Mouse (Mus musculus): ENCODE results near the gene Il12rb1.

Il12rb1 gene

GRCm38 (mm10) chr8:70772890-70773289 lies 35.4 kb upstream of the Il12rb1 start:
- in situ Hi-C loops (cut with MboI, MseI) = no loop called here

- in situ Hi-C loops (cut with MboI, MseI) = no loop called here
These were observed 34.8 kb upstream of the Il12rb1 start for GRCm38 (mm10) chr8:70773410-70773809.

DNA sequence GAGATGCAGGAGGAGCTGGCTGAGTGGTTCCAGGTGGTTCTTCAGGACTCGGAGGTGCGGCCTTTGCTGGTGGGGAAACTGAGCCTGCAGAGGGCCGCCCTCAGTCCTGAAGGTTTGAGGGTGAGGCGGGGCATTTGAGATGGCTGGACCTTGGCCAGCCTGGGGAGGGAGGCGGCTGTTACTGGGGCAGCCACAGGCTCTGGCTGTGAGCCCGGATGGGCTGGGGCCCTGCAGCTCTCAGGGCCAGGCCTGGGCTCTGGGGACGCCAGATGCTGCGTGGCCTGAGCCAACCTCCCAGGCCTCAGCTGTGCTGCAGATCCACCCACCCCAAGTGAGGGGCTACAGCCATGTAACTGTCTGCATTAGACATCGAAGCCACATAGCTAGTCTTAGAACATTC lies 34.4 kb upstream of the Il12rb1 start:
- in situ Hi-C loops (cut with MboI, MseI) = no loop called here

GRCm38 (mm10) chr8:70774740-70775139 lies 33.5 kb upstream of the Il12rb1 start:
- in situ Hi-C loops (cut with MboI, MseI) = no loop called here

DNA sequence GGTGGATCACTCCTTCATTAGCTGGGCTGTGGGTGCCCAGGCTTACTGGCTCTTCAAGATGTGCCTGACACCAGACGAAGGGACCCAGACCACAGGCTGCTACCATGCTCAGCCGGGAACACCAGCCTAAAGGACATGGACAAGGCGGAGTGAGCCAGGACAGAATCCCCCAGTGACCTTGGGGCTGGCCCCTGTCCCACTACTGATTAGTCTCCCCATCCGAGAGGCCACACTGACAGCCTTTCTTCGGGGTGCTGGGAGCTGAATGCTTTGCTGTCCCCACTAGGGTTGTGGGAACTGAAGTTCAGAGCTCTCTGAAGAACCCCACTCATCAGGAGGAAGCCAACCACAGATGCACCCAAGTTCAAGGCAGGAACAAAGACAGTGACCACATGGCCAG lies 33.0 kb upstream of the Il12rb1 start:
- in situ Hi-C loops (cut with MboI, MseI) = no loop called here

GRCm38 (mm10) chr8:70775851-70776495 lies 32.3 kb upstream of the Il12rb1 start:
- in situ Hi-C loops (cut with MboI, MseI) = no loop called here

DNA sequence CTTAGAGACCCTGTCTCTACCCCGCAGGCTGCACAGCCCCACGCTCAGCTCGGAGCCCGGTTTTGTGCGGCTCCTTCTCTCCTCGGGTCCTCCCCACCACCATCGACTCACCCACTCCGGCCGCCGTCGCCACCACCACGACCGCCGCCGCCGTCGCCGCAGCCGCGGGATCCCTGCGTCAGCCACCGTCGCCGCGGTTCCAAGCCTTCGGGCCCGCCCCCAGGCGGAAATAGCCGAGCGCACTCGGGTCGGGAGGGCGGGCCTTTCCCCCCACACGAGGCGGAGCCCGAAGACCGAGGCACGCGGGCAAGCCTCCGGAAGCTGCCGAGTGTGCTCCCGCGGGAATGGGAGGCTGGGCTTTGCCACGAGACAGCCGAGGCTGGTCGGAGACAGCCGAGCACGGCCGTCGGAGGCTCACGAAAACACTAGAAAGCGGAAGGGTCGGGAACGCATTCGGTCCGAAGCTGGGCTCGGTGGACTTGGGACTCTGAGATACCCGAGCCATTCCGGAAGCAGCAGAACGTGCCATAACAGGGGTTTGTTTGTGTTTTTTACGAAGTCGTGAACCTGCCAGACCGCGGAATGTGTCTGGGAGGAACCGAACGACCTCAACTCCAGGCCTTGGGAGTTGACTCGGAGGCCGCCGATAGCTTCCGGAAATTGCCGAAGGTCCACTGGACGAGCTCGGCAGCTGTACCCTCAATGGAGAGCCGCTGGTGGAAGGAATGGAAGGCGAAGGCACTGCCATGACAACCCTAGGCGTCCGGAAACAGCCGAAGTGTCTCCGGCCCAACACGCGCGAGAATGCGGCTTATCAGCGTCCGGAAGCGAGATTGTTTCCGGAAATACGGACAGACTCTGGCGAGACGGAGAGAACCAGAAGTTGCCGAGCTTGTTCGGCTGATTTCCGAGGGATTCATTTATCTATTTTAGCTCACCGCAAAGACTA lies 31.5 kb upstream of the Il12rb1 start, which contains the start of gene Pik3r2:
Pik3r2 (minus strand) TSS at position 218 of the 949 bp plus-strand sequence.
- in situ Hi-C loops (cut with MboI, MseI) = no loop called here

- in situ Hi-C loops (cut with MboI, MseI) = no loop called here
These were observed 28.2 kb upstream of the Il12rb1 start for GRCm38 (mm10) chr8:70780093-70780492.

GRCm38 (mm10) chr8:70786291-70787050 lies 21.8 kb upstream of the Il12rb1 start:
- in situ Hi-C loops (cut with MboI, MseI) = no loop called here

- in situ Hi-C loops (cut with MboI, MseI) = no loop called here
These were observed 21.2 kb upstream of the Il12rb1 start for GRCm38 (mm10) chr8:70787051-70787445.

DNA sequence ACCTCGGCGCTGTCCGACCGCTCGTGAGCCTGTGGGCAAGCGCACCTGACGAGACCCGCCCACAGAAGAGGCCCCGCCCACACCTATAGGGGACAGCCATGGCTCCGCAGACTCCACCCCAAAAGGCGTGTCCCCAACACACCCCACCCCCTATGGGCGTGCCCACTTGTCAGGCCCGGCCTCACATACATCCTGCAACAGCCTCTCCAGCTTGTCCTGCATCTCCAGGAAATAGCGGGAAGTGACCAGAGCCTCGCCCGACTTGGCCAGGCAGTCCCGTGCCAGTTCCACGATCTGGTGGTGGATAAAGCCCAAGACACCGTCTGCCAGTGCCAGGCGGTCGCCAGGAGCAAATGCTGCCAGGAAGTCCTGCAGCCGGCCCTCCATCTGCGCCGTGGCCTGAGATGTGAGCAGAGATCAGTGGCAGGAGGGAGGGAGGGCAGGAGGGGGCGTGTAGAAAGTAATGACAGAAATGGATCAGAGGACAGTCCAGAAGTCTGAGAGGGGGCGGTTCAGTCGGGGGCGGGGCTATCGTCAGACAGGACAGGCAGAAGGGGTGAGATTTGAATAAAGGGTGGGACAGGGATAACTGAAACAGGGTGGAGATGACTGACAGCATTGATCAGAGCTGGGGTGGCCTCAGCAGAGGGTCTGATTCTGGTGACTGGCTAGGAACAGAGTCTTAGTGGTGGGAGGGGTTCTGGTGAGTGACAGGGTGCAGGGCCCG lies 20.1 kb upstream of the Il12rb1 start:
- in situ Hi-C loops (cut with MboI, MseI) = no loop called here

DNA sequence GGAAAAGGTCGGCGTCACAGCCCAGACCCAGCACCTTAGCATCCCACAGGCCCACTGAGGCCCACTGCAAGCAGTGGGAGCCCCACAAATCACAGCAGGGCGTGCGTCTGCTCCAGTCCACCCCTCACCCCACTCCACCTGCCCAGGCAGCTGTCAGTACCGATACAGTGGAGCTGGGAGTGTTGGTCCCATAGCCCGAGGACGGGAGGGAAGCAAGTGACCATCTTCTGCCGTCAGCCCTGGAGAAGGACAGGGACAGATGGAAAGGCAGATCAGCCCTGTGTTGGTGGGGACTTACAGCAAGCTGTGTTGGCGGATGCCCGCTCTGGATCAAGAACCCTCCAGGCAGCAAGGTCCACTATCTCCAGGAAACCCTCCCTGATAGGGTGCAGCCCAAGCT lies 19.2 kb upstream of the Il12rb1 start:
- in situ Hi-C loops (cut with MboI, MseI) = no loop called here

GRCm38 (mm10) chr8:70790846-70791245 lies 17.4 kb upstream of the Il12rb1 start:
- in situ Hi-C loops (cut with MboI, MseI) = loop anchor here (10.0 kb wide), 2 partner anchors 674 to 1544 kb away; partner anchors contain the start of genes Abhd8 (in 1 of the 2), Dda1 (in 1 of the 2) and Mrpl34 (in 1 of the 2)

DNA sequence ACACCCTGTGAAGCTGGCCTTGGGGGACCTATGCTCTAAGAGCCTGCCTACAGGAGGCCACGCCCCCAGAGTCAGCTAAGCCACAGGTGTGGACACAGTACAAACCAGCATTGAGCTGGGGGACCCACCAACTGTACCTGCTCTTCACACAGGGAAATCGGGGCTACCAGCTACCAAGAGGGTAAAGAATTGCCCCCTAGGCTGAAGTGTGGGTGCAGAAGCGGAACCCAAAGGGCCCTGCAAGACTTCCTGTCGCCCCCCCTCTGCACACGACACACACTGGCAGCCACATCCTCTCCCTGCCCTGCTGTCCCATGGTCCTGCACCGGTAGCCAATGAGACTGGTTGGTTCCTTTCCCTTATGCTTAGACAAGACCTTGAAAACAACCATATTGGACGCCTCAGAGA lies 17.0 kb upstream of the Il12rb1 start:
- in situ Hi-C loops (cut with MboI, MseI) = loop anchor here (10.0 kb wide), 2 partner anchors 674 to 1544 kb away; partner anchors contain the start of genes Abhd8 (in 1 of the 2), Dda1 (in 1 of the 2) and Mrpl34 (in 1 of the 2)

DNA sequence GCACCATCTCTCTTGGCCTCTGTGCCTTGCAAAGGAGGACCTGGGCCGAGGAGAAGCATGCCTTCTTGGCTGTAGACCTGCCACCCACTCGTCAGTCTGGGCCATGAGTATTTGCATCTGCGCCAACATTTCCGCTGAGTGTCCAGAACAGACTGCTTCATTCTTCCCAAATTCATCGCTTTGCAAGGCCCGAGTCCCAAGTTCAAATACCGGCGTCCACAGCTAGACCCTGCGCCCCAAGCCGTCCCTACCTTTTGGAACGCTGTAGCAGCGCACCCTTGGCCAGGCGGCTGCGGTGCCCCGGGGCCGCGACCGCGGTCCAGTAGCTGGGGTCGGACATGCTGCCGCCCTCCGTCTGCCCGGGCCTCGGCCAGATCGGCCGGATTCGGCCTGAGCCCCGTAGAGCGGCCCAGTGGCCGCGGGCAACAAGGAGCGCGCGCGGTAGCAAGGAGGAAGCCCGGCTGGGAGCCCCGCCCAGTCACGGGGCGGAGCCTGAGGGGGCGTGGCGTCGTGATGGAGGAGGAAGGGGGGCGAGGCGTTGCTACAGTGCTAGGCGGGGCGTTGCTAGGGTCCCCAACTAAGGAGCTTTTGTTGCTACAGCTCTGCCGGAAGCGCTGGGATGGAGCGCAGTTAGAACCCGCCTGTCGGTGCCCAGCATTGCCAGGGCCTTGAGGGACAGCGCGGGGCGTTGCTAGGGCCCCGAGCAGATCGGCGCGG lies 16.1 kb upstream of the Il12rb1 start:
- in situ Hi-C loops (cut with MboI, MseI) = loop anchor here (10.0 kb wide), 2 partner anchors 673 to 1543 kb away; partner anchors contain the start of genes Abhd8 (in 1 of the 2), Dda1 (in 1 of the 2) and Mrpl34 (in 1 of the 2)

- in situ Hi-C loops (cut with MboI, MseI) = loop anchor here (10.0 kb wide), 2 partner anchors 672 to 1542 kb away; partner anchors contain the start of genes Abhd8 (in 1 of the 2), Dda1 (in 1 of the 2) and Mrpl34 (in 1 of the 2)
These were observed 15.5 kb upstream of the Il12rb1 start for GRCm38 (mm10) chr8:70792700-70793099.

DNA sequence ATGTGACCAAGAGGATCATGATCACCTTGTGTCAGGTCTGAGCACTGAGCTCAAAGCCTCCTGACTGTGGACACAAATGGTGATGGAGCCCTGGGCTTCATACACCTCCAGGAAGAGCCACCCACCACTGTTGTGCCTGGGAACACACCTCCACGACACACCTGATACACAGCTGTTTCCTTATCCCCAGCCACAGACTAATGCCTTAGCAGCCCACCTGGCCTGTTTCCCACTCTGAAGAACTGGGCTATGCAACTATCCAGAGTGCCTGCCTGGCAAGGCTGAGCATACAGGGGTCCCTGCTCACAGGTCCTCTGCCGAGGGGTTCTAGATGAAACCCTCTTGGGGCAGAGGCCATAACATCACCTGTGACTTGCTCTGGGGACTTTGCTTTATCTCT lies 14.0 kb upstream of the Il12rb1 start:
- in situ Hi-C loops (cut with MboI, MseI) = loop anchor here (10.0 kb wide), 2 partner anchors 671 to 1541 kb away; partner anchors contain the start of genes Abhd8 (in 1 of the 2), Dda1 (in 1 of the 2) and Mrpl34 (in 1 of the 2)

GRCm38 (mm10) chr8:70795370-70795769 lies 12.9 kb upstream of the Il12rb1 start:
- in situ Hi-C loops (cut with MboI, MseI) = loop anchor here (10.0 kb wide), 2 partner anchors 669 to 1539 kb away; partner anchors contain the start of genes Abhd8 (in 1 of the 2), Dda1 (in 1 of the 2) and Mrpl34 (in 1 of the 2)

- in situ Hi-C loops (cut with MboI, MseI) = loop anchor here (10.0 kb wide), 2 partner anchors 668 to 1538 kb away; partner anchors contain the start of genes Abhd8 (in 1 of the 2), Dda1 (in 1 of the 2) and Mrpl34 (in 1 of the 2)
These were observed 11.7 kb upstream of the Il12rb1 start for GRCm38 (mm10) chr8:70796403-70797080.

Data from T-helper 17 cell (primary cell).